Comparison of ENCODE assay signal across 8 mouse cellular contexts in the genomic region with DNA sequence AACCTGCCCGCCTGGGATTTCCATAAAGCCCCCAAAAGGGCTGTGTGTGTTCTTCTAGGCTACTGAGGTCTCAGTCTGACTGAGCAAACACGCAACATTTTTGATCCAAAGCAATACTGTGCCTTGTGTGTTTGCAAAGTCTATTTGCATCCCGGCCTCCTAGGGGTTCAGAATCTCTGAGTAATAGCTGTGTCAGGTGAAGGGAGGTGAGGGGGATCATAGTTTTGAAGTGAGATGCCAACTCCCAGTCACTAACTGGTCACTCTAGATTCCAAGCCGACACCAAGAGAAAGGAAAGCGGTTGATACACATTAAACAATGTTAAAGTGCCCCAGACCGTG. TPM values are rescaled to one million over a fixed set of nuclear protein-coding genes. Genes with fewer than 3 reads are reported as not detected.
A peak's percentile ranks its signal among the peaks of the same experiment; 100 is the strongest.
DNase-seq lines count a peak whose midpoint lies in the region; ATAC-seq and TF ChIP-seq lines count a peak whose summit lies in the region.

No protein-coding gene starts in this region.

- peak overlapping the region; percentile 83 for H3K4me2 ChIP-seq in forebrain, embryonic 14.5 days (ENCODE audit: low read length)
- peak overlapping the region; percentile 95 for H3K4me2 ChIP-seq in liver, embryonic 15.5 days

- peaks cover 6% of the 10 kb centered on the region for H3K4me1 ChIP-seq in heart, adult 2 months (ENCODE audit: control insufficient read depth, insufficient read depth, low read length)
- peaks cover 16% of the 10 kb centered on the region for H3K4me1 ChIP-seq in forebrain, embryonic 14.5 days (ENCODE audit: control insufficient read depth, insufficient read depth, low read length)
- H3K4me1 ChIP-seq in liver, embryonic 15.5 days (replicated peaks) = peaks cover 38% of the 10 kb centered on the region

- peaks cover 12% of the 10 kb centered on the region for H3K36me3 ChIP-seq in heart, adult 2 months (ENCODE audit: control insufficient read depth, insufficient read depth, low read length)
- no peaks in the 10 kb centered on the region for H3K36me3 ChIP-seq in C2C12 (ENCODE audit: control insufficient read depth, insufficient read depth)
- H3K36me3 ChIP-seq in forebrain, embryonic 14.5 days (ENCODE audit: control insufficient read depth, insufficient read depth, low read length) = no peaks in the 10 kb centered on the region
- no peaks in the 10 kb centered on the region for H3K36me3 ChIP-seq in liver, embryonic 15.5 days (replicated peaks)

- peak overlapping the region; percentile 84 for H3K27ac ChIP-seq in heart, adult 2 months
- H3K27ac ChIP-seq in forebrain, embryonic 14.5 days (ENCODE audit: low read depth, low read length) = peak overlapping the region; percentile 96
- peak overlapping the region; percentile 83 for H3K27ac ChIP-seq in liver, embryonic 15.5 days (replicated peaks)

- TF ChIP-seq CTCF in heart, adult 2 months (IDR thresholded peaks at IDR 0.05) = no peak
- no peak for TF ChIP-seq CTCF in C2C12 (IDR thresholded peaks at IDR 0.05; ENCODE audit: control insufficient read depth, insufficient read depth, insufficient read length)

- no peak for ATAC-seq in forebrain, embryonic 14.5 days
- no peak; the same call in 1 of the 2 replicates for ATAC-seq in liver, embryonic 15.5 days (ENCODE audit: insufficient read depth)

- peak overlapping the region; percentile 83 for H3K9ac ChIP-seq in heart, adult 2 months (ENCODE audit: low read depth, low read length)
- H3K9ac ChIP-seq in forebrain, embryonic 14.5 days (ENCODE audit: low read length) = peak overlapping the region; percentile 87
- H3K9ac ChIP-seq in liver, embryonic 15.5 days = peak overlapping the region; percentile 45

- TF ChIP-seq POLR2A in heart, adult 2 months (IDR thresholded peaks at IDR 0.05; ENCODE audit: insufficient read depth, low read depth, low read length) = no peak

- intact Hi-C loops in heart, adult 2 months (cut with DNase I) = loop anchor here (1.0 to 5.0 kb wide), 4 partner anchors 39 to 309 kb away; a partner anchor contains a TSS
- intact Hi-C loops in left cerebral cortex, postnatal 36 days (cut with DNase I) = loop anchor here (2.0 to 5.0 kb wide), 2 partner anchors 49 to 214 kb away; a partner anchor contains a TSS

- no peak for DNase-seq in heart, adult 2 months
- DNase-seq in heart, adult 9 months (ENCODE audit: low spot score in 2 of 2) = no peak
- no peak for DNase-seq in forebrain, embryonic 14.5 days (ENCODE audit: low spot score)
- DNase-seq in natural killer cell, adult 2 months (ENCODE audit: low spot score in 2 of 2) = no peak
- DNase-seq in frontal cortex, adult 2 months (ENCODE audit: extremely low spot score in 1 of 2, low spot score in 1 of 2) = no peak
- DNase-seq in left cerebral cortex, postnatal 36 days (ENCODE audit: low spot score in 2 of 2) = no peak

- peaks cover 6% of the 10 kb centered on the region for H3K79me2 ChIP-seq in heart, adult 2 months (replicated peaks; ENCODE audit: control insufficient read depth, insufficient read depth, low read length)
- peaks cover 40% of the 10 kb centered on the region for H3K79me2 ChIP-seq in C2C12 (ENCODE audit: control insufficient read depth, insufficient read depth)

- peaks cover 33% of the 10 kb centered on the region for H3K79me3 ChIP-seq in C2C12 (ENCODE audit: low read depth)

- 20% methylated on average over 6 of the region's 6 CpGs for WGBS in heart, adult 2 months
- WGBS in forebrain, embryonic 14.5 days = 15% methylated on average over 6 of the region's 6 CpGs
- 23% methylated on average over 6 of the region's 6 CpGs for WGBS in liver, embryonic 15.5 days (ENCODE audit: insufficient replicate concordance)

- no peak overlapping the region for H3ac ChIP-seq in C2C12 (ENCODE audit: control insufficient read depth, insufficient read length, low read depth)

- H3K9me3 ChIP-seq in forebrain, embryonic 14.5 days (replicated peaks; ENCODE audit: control insufficient read depth, low read length) = no peaks in the 10 kb centered on the region
- H3K9me3 ChIP-seq in liver, embryonic 15.5 days (replicated peaks) = no peaks in the 10 kb centered on the region

- H3K4me3 ChIP-seq in heart, adult 2 months = peak overlapping the region; percentile 73
- peak overlapping the region; percentile 40 for H3K4me3 ChIP-seq in C2C12 (ENCODE audit: insufficient read depth, poor library complexity, severe bottlenecking)
- H3K4me3 ChIP-seq in forebrain, embryonic 14.5 days (ENCODE audit: low read depth, low read length) = peak overlapping the region; percentile 64
- H3K4me3 ChIP-seq in liver, embryonic 15.5 days (replicated peaks) = peak overlapping the region; percentile 69

- no peaks in the 10 kb centered on the region for H3K27me3 ChIP-seq in heart, adult 2 months (ENCODE audit: control insufficient read depth, insufficient read depth, low read length)
- no peaks in the 10 kb centered on the region for H3K27me3 ChIP-seq in C2C12 (ENCODE audit: control insufficient read depth, insufficient read depth, insufficient read length)
- no peaks in the 10 kb centered on the region for H3K27me3 ChIP-seq in forebrain, embryonic 14.5 days (replicated peaks; ENCODE audit: control insufficient read depth, insufficient read depth, low read length)
- no peaks in the 10 kb centered on the region for H3K27me3 ChIP-seq in liver, embryonic 15.5 days

- TF ChIP-seq EP300 in heart, adult 2 months (IDR thresholded peaks at IDR 0.05; ENCODE audit: insufficient read depth, low read depth, low read length) = no peak

TF ChIP-seq in C2C12, 6 proteins besides CTCF, POLR2A, EP300 and RAD21:
- TF ChIP-seq USF1 (IDR thresholded peaks at IDR 0.05; ENCODE audit: low read depth) (no peak), FOSL1 (IDR thresholded peaks at IDR 0.05; ENCODE audit: insufficient read depth, low read length, poor library complexity, severe bottlenecking) (no peak), MYOD1 (IDR thresholded peaks at IDR 0.05; ENCODE audit: control insufficient read depth, insufficient read length, low read depth) (no peak), MAX (IDR thresholded peaks at IDR 0.05) (no peak), CEBPB (IDR thresholded peaks at IDR 0.05; ENCODE audit: low read depth) (no peak), MYOG (IDR thresholded peaks at IDR 0.05; ENCODE audit: control insufficient read depth, extremely low read depth, insufficient read length) (no peak)

RNA-seq across cellular contexts. Expression of a gene that starts 6.3 kb away (rescaled TPM):
- total RNA-seq in heart, adult 2 months (2021) = 10 to 100 TPM; 27.7 to 28.8 TPM
- 13.0 and 23.6 TPM in 2 replicates for polyA plus RNA-seq in heart, adult 2 months (2012; rRNA removed)
- polyA plus RNA-seq in C2C12 (2012; fragmentation: generic; extraction: Trizol) = 12.9 TPM
- 29.8 and 34.6 TPM in 2 replicates for polyA plus RNA-seq in forebrain, embryonic 14.5 days (2014; fragmentation: Nextera tagmentation; extraction: Ambion mirVana)
- 6.2 and 6.4 TPM in 2 replicates for polyA plus RNA-seq in liver, embryonic 15.5 days (2015; fragmentation: Nextera tagmentation; extraction: Ambion mirVana)
- polyA plus RNA-seq in frontal cortex, adult 2 months (2012; rRNA removed) = 143 and 157 TPM in 2 replicates
- total RNA-seq in left cerebral cortex, postnatal 36 days (2021) = 100 to 1,000 TPM; 173 to 177 TPM

RNA-seq across cellular contexts. Expression of a gene that starts 51.0 kb away (rescaled TPM):
- total RNA-seq in heart, adult 2 months (2021) = under 1 TPM; 0.50 to 0.68 TPM
- 0.57 and 0.59 TPM in 2 replicates for polyA plus RNA-seq in heart, adult 2 months (2012; rRNA removed)
- polyA plus RNA-seq in C2C12 (2012; fragmentation: generic; extraction: Trizol) = 0.70 TPM
- polyA plus RNA-seq in forebrain, embryonic 14.5 days (2014; fragmentation: Nextera tagmentation; extraction: Ambion mirVana) = 21.7 and 25.0 TPM in 2 replicates
- 0.37 and 0.43 TPM in 2 replicates for polyA plus RNA-seq in liver, embryonic 15.5 days (2015; fragmentation: Nextera tagmentation; extraction: Ambion mirVana)
- polyA plus RNA-seq in frontal cortex, adult 2 months (2012; rRNA removed) = 73.3 and 79.8 TPM in 2 replicates
- 10 to 100 TPM; 57.1 to 76.9 TPM for total RNA-seq in left cerebral cortex, postnatal 36 days (2021)

Comparison
In these comparisons a context has a peak if more than half of its experiments do, and no peak if none do; other contexts are left out.
1. RNA of a gene that starts 51.0 kb away (polyA plus RNA-seq): 73.3 to 79.8 TPM in frontal cortex, adult 2 months and 21.7 to 25.0 TPM in forebrain, embryonic 14.5 days; 0.70 TPM in C2C12 (single experiment), 0.57 to 0.59 TPM in heart, adult 2 months and 0.37 to 0.43 TPM in liver, embryonic 15.5 days; every median in the first group is over 10 times any median in the second.
2. Peak in every context shown above with its lines, with median percentiles within 50 percentile points of each other: H3K27ac ChIP-seq, H3K4me3 ChIP-seq and H3K9ac ChIP-seq.